Mouse (Mus musculus) MEL (cell line): ENCODE measurements around the gene Magi2. TPM values are rescaled to one million over a fixed set of nuclear protein-coding genes. Genes with fewer than 3 reads are reported as not detected.

Experiments
- DNase-seq: peaks from one replicate; pipeline ENCODE4 v3.0.0; 2011; ENCODE audit warnings: low read depth, low spot score
- H3K27ac ChIP-seq: 2 replicates; pipeline ENCODE4 v1.5.1; 2012; ENCODE audit warnings: low read depth, mild to moderate bottlenecking, control low read depth, low read length, moderate library complexity; ENCODE audit not compliant: control insufficient read depth
- H3K27me3 ChIP-seq, 2 experiments: fragments of 150-350 bp in 1 of 2; sonication (generic) in 1 of 2; 2 replicates each; pipeline ENCODE4 v1.6.1; 2012; ENCODE audit warnings: low read length in 2 of 2, mild to moderate bottlenecking in 2 of 2, improper control_type of control experiment in 1 of 2, moderate library complexity in 1 of 2; ENCODE audit not compliant: insufficient read depth in 2 of 2, control insufficient read depth in 1 of 2
- H3K36me3 ChIP-seq, 2 experiments: 2 replicates each; pipeline ENCODE4 v1.6.1; 2012 to 2014; ENCODE audit warnings: low read length in 2 of 2, improper control_type of control experiment in 1 of 2, inconsistent platforms in 1 of 2, mild to moderate bottlenecking in 1 of 2; ENCODE audit not compliant: insufficient read depth in 2 of 2, control insufficient read depth in 1 of 2
- H3K4me1 ChIP-seq, 2 experiments: fragments of 150-350 bp in 1 of 2; sonication (generic) in 1 of 2; 2 replicates each; pipeline ENCODE4 v1.6.1; 2012; ENCODE audit warnings: low read length in 2 of 2, improper control_type of control experiment in 1 of 2, mild to moderate bottlenecking in 1 of 2; ENCODE audit not compliant: insufficient read depth in 2 of 2, control insufficient read depth in 1 of 2
- H3K4me3 ChIP-seq, 2 experiments: fragments of 150-350 bp in 1 of 2; sonication (generic) in 1 of 2; 2 replicates each; pipeline ENCODE4 v1.5.1; 2012; ENCODE audit warnings: low read depth in 2 of 2, low read length in 2 of 2, mild to moderate bottlenecking in 2 of 2, moderate library complexity in 2 of 2, control low read depth in 1 of 2, improper control_type of control experiment in 1 of 2; ENCODE audit not compliant: control insufficient read depth in 1 of 2, insufficient read depth in 1 of 2
- H3K79me2 ChIP-seq: 2 replicates; pipeline ENCODE4 v1.6.1; 2012; ENCODE audit warnings: mild to moderate bottlenecking, low read length, moderate library complexity; ENCODE audit not compliant: control insufficient read depth, poor library complexity, insufficient read depth
- H3K9ac ChIP-seq: 2 replicates; pipeline ENCODE4 v1.6.1; 2012; ENCODE audit warnings: low read depth, mild to moderate bottlenecking, control low read depth, low read length, moderate library complexity; ENCODE audit not compliant: control insufficient read depth, poor library complexity, severe bottlenecking
- H3K9me3 ChIP-seq: fragments of 150-350 bp; sonication (generic); replicated peaks from 2 replicates; pipeline ENCODE4 v1.6.1; 2012; ENCODE audit warnings: mild to moderate bottlenecking, low read length, improper control_type of control experiment, moderate library complexity; ENCODE audit not compliant: insufficient read depth
- BHLHE40 ChIP-seq: IDR thresholded peaks from 2 replicates; pipeline ENCODE4 v1.6.1; 2012; ENCODE audit warnings: low read depth, mild to moderate bottlenecking, inconsistent platforms, low read length, improper control_type of control experiment, borderline replicate concordance
- CHD1 ChIP-seq: IDR thresholded peaks from 2 replicates; pipeline ENCODE4 v1.6.1; 2012; ENCODE audit warnings: low read depth, mild to moderate bottlenecking, inconsistent platforms, low read length, improper control_type of control experiment
- CHD2 ChIP-seq: IDR thresholded peaks from 2 replicates; pipeline ENCODE4 v1.6.1; 2011; ENCODE audit warnings: low read length, improper control_type of control experiment
- E2F4 ChIP-seq: IDR thresholded peaks from 2 replicates; pipeline ENCODE4 v1.6.1; 2011; ENCODE audit warnings: low read depth, low read length, improper control_type of control experiment, borderline replicate concordance
- EP300 ChIP-seq, 2 experiments: IDR thresholded peaks; 2 replicates each; pipeline ENCODE4 v1.6.1; 2011; ENCODE audit warnings: improper control_type of control experiment in 2 of 2, low read length in 2 of 2, low read depth in 1 of 2, mild to moderate bottlenecking in 1 of 2
- GABPA ChIP-seq: IDR thresholded peaks from 2 replicates; pipeline ENCODE4 v1.6.1; 2012; ENCODE audit warnings: low read depth, mild to moderate bottlenecking, inconsistent platforms, low read length, improper control_type of control experiment, moderate library complexity
- HCFC1 ChIP-seq: IDR thresholded peaks from 2 replicates; pipeline ENCODE4 v1.6.1; 2012; ENCODE audit warnings: low read depth, mild to moderate bottlenecking, inconsistent platforms, low read length, improper control_type of control experiment, moderate library complexity
- JUND ChIP-seq: IDR thresholded peaks from 2 replicates; pipeline ENCODE4 v1.6.1; 2011; ENCODE audit warnings: low read depth, mild to moderate bottlenecking, improper control_type of control experiment, low read length
- KAT2A ChIP-seq: conservative IDR thresholded peaks from 2 replicates; pipeline ENCODE4 v1.6.1; 2012; ENCODE audit warnings: low read depth, low read length, improper control_type of control experiment, inconsistent platforms
- MAFK ChIP-seq: IDR thresholded peaks from 2 replicates; pipeline ENCODE4 v1.6.1; 2011; ENCODE audit warnings: low read depth, mild to moderate bottlenecking, low read length, improper control_type of control experiment, borderline replicate concordance
- MAX ChIP-seq: IDR thresholded peaks from 2 replicates; pipeline ENCODE4 v1.6.1; 2011; ENCODE audit warnings: low read length, improper control_type of control experiment
- MEF2A ChIP-seq: IDR thresholded peaks from 2 replicates; pipeline ENCODE4 v1.6.1; 2014; ENCODE audit warnings: low read depth, mild to moderate bottlenecking, inconsistent platforms, low read length, improper control_type of control experiment; ENCODE audit not compliant: poor library complexity, insufficient replicate concordance, severe bottlenecking; ENCODE audit errors: extremely low read depth
- MXI1 ChIP-seq: IDR thresholded peaks from 2 replicates; pipeline ENCODE4 v1.6.1; 2011; ENCODE audit warnings: mild to moderate bottlenecking, low read depth, low read length, improper control_type of control experiment
- MYC ChIP-seq: IDR thresholded peaks from 2 replicates; pipeline ENCODE4 v1.6.1; 2011; ENCODE audit warnings: low read depth, mild to moderate bottlenecking, low read length, improper control_type of control experiment, moderate library complexity
- POLR2A ChIP-seq, 2 experiments: IDR thresholded peaks; 2 replicates each; pipeline ENCODE4 v1.6.1; 2011 to 2012; ENCODE audit warnings: low read length in 2 of 2, mild to moderate bottlenecking in 2 of 2, control low read depth in 1 of 2, improper control_type of control experiment in 1 of 2, low read depth in 1 of 2, moderate library complexity in 1 of 2; ENCODE audit not compliant: control insufficient read depth in 1 of 2, insufficient read depth in 1 of 2, poor library complexity in 1 of 2
- POLR2AphosphoS5 ChIP-seq: IDR thresholded peaks from 2 replicates; pipeline ENCODE4 v1.6.1; 2012; ENCODE audit warnings: low read depth, borderline replicate concordance, mild to moderate bottlenecking, inconsistent platforms, low read length, moderate library complexity, mixed read lengths
- RAD21 ChIP-seq: IDR thresholded peaks from 2 replicates; pipeline ENCODE4 v1.6.1; 2011; ENCODE audit warnings: mild to moderate bottlenecking, low read depth, low read length, improper control_type of control experiment
- SIN3A ChIP-seq: IDR thresholded peaks from 2 replicates; pipeline ENCODE4 v1.6.1; 2012; ENCODE audit warnings: low read length, improper control_type of control experiment, inconsistent platforms
- TAL1 ChIP-seq: IDR thresholded peaks from 2 replicates; pipeline ENCODE4 v1.6.1; 2012; ENCODE audit warnings: mild to moderate bottlenecking, inconsistent platforms, low read length, moderate library complexity, mixed read lengths
- TBP ChIP-seq: IDR thresholded peaks from 2 replicates; pipeline ENCODE4 v1.8.0; 2011; ENCODE audit warnings: low read depth, low read length, improper control_type of control experiment
- USF1 ChIP-seq: IDR thresholded peaks from 2 replicates; pipeline ENCODE4 v1.6.1; 2014; ENCODE audit warnings: low read depth, mild to moderate bottlenecking, inconsistent platforms, low read length, improper control_type of control experiment, moderate library complexity
- USF2 ChIP-seq, 2 experiments: IDR thresholded peaks; 2 replicates each; pipeline ENCODE4 v1.6.1; 2011 to 2012; ENCODE audit warnings: improper control_type of control experiment in 2 of 2, low read length in 2 of 2, borderline replicate concordance in 1 of 2, inconsistent platforms in 1 of 2, low read depth in 1 of 2, mild to moderate bottlenecking in 1 of 2; ENCODE audit not compliant: insufficient read depth in 1 of 2
- polyA plus RNA-seq, 2 experiments: library from polyadenylated mRNA; stranded (reverse) in 1 of 2; unstranded in 1 of 2; fragments of >175 nt in 1 of 2; fragments of >200 nt in 1 of 2; gene quantifications; 2 replicates each; pipeline versions ENCODE4 v1.2.1 to v1.2.4; 2012; ENCODE audit warnings: low replicate concordance in 2 of 2, low read depth in 1 of 2; ENCODE audit not compliant: insufficient read length in 2 of 2, insufficient read depth in 1 of 2, missing spikeins in 1 of 2
- total RNA-seq: library from RNA; depleted of rRNA; stranded (reverse); fragments of 300-350 nt; gene quantifications from 2 replicates; pipeline ENCODE4 v1.2.3, GENCODE M21; 2012

Magi2 gene
- total and polyA plus RNA-seq, 3 experiments: 0.46 to 0.47 TPM; not detected in 1

DNA sequence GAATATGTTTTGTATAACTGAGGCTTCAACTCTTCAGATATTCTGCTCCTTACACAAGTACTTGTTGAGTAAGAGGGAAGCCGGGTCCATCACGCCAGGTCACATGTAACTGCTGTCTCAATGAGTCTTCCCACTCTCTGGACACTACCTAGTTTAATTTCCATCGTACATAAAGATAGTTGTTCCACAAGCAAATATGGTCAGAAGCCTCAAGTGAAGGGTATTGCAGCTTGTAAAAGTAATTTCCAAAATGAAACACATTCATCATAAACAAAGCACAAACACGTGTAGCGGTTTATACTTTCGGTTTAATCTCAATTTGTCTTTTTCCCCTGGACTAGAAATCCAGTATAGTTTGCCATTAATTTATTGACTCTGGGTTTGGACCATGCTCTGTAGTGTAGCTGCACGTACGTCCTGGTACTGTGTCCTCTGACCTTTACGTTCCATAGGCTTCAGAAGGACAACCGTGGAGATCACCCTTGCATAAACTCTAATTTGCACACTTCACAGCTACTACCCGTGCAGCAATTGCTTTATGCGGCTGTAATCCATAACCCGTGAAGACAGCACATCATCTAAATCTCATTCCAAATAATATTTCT, 1477.2 kb downstream of the Magi2 start:
- peak; percentile 80 for DNase-seq
- H3K9ac ChIP-seq: peak overlapping the region; percentile 85
- H3K27me3 ChIP-seq: no peaks in the 10 kb centered on the region
- peaks cover 0 to 35% of the 10 kb centered on the region in 2 experiments; a peak in 2 of 4 replicates for H3K36me3 ChIP-seq
- peaks cover 11 to 14% of the 10 kb centered on the region in 2 experiments; a peak in 3 of 4 replicates for H3K4me1 ChIP-seq
- peak overlapping the region; percentile 72 for H3K27ac ChIP-seq
- TF ChIP-seq CHD1 (0 out of 2 replicates have a peak, but pooled peaks have one; percentile 24), EP300 (IDR thresholded peaks at IDR 0.05; ENCODE audit: low read depth in 1 of 2, low read length in 2 of 2) (peak in 1 of 2 experiments; percentile 48; a peak in 1 of 4 replicates), BHLHE40 (peak; percentile 42; the same call in 1 of the 2 replicates), POLR2A (IDR thresholded peaks at IDR 0.05; ENCODE audit: control insufficient read depth in 1 of 2, insufficient read depth in 1 of 2, low read depth in 1 of 2, low read length in 2 of 2, poor library complexity in 1 of 2) (0 out of 4 replicates have a peak, but pooled peaks of 1 of the 2 experiments have one; percentile 22), USF2 (IDR thresholded peaks at IDR 0.05; ENCODE audit: borderline replicate concordance in 1 of 2, insufficient read depth in 1 of 2, low read depth in 1 of 2, low read length in 2 of 2) (no peak), SIN3A (peak; percentile 93), MAFK (no peak), HCFC1 (no peak), TAL1 (no peak), MAX (peak; percentile 92), E2F4 (no peak), RAD21 (no peak), TBP (no peak), MXI1 (peak; percentile 99), JUND (no peak), POLR2AphosphoS5 (no peak), KAT2A (no peak; the same call in 1 of the 2 replicates), GABPA (no peak), CHD2 (no peak), USF1 (peak; percentile 62), MYC (peak; percentile 97), MEF2A (no peak)
- TF ChIP-seq, all 39 proteins: peak for 9
- H3K4me3 ChIP-seq: peak overlapping the region; percentile 85 to 91
- H3K79me2 ChIP-seq: peaks cover 5% of the 10 kb centered on the region; the same call in 1 of the 2 replicates
- no peaks in the 10 kb centered on the region for H3K9me3 ChIP-seq
